In the genomic region with DNA sequence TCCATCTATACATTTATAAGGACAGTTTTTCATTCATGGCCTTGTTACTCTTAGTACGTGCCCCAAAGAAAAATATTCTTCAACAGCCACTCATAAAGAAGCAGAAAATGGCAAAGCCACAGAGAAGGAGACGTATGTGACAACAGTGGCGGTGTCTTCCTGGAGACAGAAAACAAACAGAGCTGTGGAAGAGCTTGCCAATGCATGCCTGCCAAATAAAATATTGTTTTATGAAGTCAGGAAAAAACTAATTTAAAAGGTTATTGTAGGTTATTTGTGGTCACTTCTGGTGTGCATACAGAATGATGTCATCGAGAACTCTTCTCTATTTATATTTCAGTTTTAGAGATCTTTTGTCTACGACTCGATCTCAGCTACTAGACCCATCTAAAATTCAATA, we compare ENCODE assay signal across 19 mouse cellular contexts.
A peak's percentile ranks its signal among the peaks of the same experiment; 100 is the strongest.
DNase-seq lines count a peak whose midpoint lies in the region; ATAC-seq and TF ChIP-seq lines count a peak whose summit lies in the region.
"Had no signal": no experiment of that assay in that cellular context is flagged by ENCODE, and none has a peak within 500 bp of the region (broad histone marks: within the 10 kb centered on the region; RNA-seq: fewer than 3 reads in every experiment).

No protein-coding gene starts in this region.

- peak; percentile 84 for DNase-seq in heart, adult 8-10 months (ENCODE audit: low spot score)
- no peak for DNase-seq in heart, embryonic 10.5 days (ENCODE audit: low spot score)
- no peak for DNase-seq in lung, adult 2 months
- DNase-seq in heart, postnatal 0 days (ENCODE audit: low spot score) = peak; percentile 53
- no peak for DNase-seq in embryo, embryonic 11 days
- DNase-seq in right cerebral cortex, postnatal 10 days (ENCODE audit: low spot score in 2 of 2) = no peak
- DNase-seq: adrenal gland, postnatal 10 days; cerebellum, adult 9-11 months; layer of hippocampus, adult 9-11 months had no signal

- H3K4me3 ChIP-seq in heart, embryonic 10.5 days = no peak overlapping the region
- no peak overlapping the region for H3K4me3 ChIP-seq in lung, embryonic 15.5 days
- H3K4me3 ChIP-seq in lung, adult 2 months (replicated peaks; ENCODE audit: extremely low read depth, low read depth, low read length) = no peak overlapping the region
- no peak overlapping the region for H3K4me3 ChIP-seq in heart, postnatal 0 days (ENCODE audit: low read depth, low read length)
- H3K4me3 ChIP-seq in myocyte = no peak overlapping the region
- H3K4me3 ChIP-seq: erythroblast, embryonic 14.5 days; forebrain, embryonic 15.5 days; liver, embryonic 12.5 days; megakaryocyte, embryonic 14.5 days; neural tube, embryonic 13.5 days had no signal

- no peak overlapping the region for H3K27ac ChIP-seq in heart, embryonic 10.5 days
- H3K27ac ChIP-seq in lung, embryonic 15.5 days = peak overlapping the region; percentile 67
- peak overlapping the region; percentile 61 for H3K27ac ChIP-seq in heart, postnatal 0 days (ENCODE audit: low read depth)
- H3K27ac ChIP-seq: forebrain, embryonic 15.5 days; kidney, postnatal 0 days; liver, embryonic 12.5 days; neural tube, embryonic 13.5 days had no signal

- ATAC-seq in lung, embryonic 15.5 days (ENCODE audit: borderline replicate concordance, extremely low read depth, low FRiP score, low TSS enrichment) = peak; percentile 44; the same call in 1 of the 2 replicates
- ATAC-seq in heart, postnatal 0 days (ENCODE audit: insufficient read depth, low read depth) = 0 out of 2 replicates have a peak, but pooled peaks have one; percentile 53
- ATAC-seq: forebrain, embryonic 15.5 days; inflammation-experienced regulatory T-cells, adult 6 months; liver, embryonic 12.5 days had no signal

- H3K36me3 ChIP-seq in heart, embryonic 10.5 days = no peaks in the 10 kb centered on the region
- H3K36me3 ChIP-seq in lung, embryonic 15.5 days = no peaks in the 10 kb centered on the region
- no peaks in the 10 kb centered on the region for H3K36me3 ChIP-seq in heart, postnatal 0 days (replicated peaks; ENCODE audit: control insufficient read depth, insufficient read depth, low read length)
- no peaks in the 10 kb centered on the region for H3K36me3 ChIP-seq in myocyte (ENCODE audit: control insufficient read depth, insufficient read depth)
- H3K36me3 ChIP-seq: forebrain, embryonic 15.5 days; G1E; liver, embryonic 12.5 days; neural tube, embryonic 13.5 days had no signal

- no peaks in the 10 kb centered on the region for H3K9me3 ChIP-seq in heart, embryonic 10.5 days
- no peaks in the 10 kb centered on the region for H3K9me3 ChIP-seq in lung, embryonic 15.5 days
- no peaks in the 10 kb centered on the region for H3K9me3 ChIP-seq in heart, postnatal 0 days (replicated peaks; ENCODE audit: control insufficient read depth, low read length)
- H3K9me3 ChIP-seq: forebrain, embryonic 15.5 days; G1E; liver, embryonic 12.5 days; megakaryocyte, embryonic 14.5 days; neural tube, embryonic 13.5 days had no signal

- no peak for TF ChIP-seq POLR2A in lung, adult 2 months (IDR thresholded peaks at IDR 0.05; ENCODE audit: borderline replicate concordance, extremely low read depth, low read depth, low read length)
- no peak for TF ChIP-seq POLR2A in myocyte (IDR thresholded peaks at IDR 0.05; ENCODE audit: insufficient read length, low read depth)

- H3K79me2 ChIP-seq in myocyte (ENCODE audit: control insufficient read depth, insufficient read depth) = no peaks in the 10 kb centered on the region

- WGBS in heart, embryonic 10.5 days = 84% methylated on average over 6 of the region's 6 CpGs
- 33% methylated on average over 6 of the region's 6 CpGs for WGBS in lung, embryonic 15.5 days
- WGBS in lung, adult 2 months = 23% methylated on average over 6 of the region's 6 CpGs
- 49% methylated on average over 6 of the region's 6 CpGs for WGBS in heart, postnatal 0 days

- H3K4me2 ChIP-seq in lung, embryonic 15.5 days = no peak overlapping the region
- H3K4me2 ChIP-seq in heart, postnatal 0 days (ENCODE audit: low read depth, low read length) = peak overlapping the region; percentile 7
- peak overlapping the region; percentile 82 for H3K4me2 ChIP-seq in myocyte (ENCODE audit: low read depth)
- H3K4me2 ChIP-seq: forebrain, embryonic 15.5 days; liver, embryonic 12.5 days; neural tube, embryonic 13.5 days had no signal

- H3K27me3 ChIP-seq in heart, embryonic 10.5 days (ENCODE audit: insufficient read depth, poor library complexity, severe bottlenecking) = no peaks in the 10 kb centered on the region
- no peaks in the 10 kb centered on the region for H3K27me3 ChIP-seq in lung, embryonic 15.5 days
- no peaks in the 10 kb centered on the region for H3K27me3 ChIP-seq in heart, postnatal 0 days (ENCODE audit: control insufficient read depth, insufficient read depth, low read length)
- no peaks in the 10 kb centered on the region for H3K27me3 ChIP-seq in myocyte (ENCODE audit: control insufficient read depth, insufficient read depth, insufficient read length)
- H3K27me3 ChIP-seq: forebrain, embryonic 15.5 days; liver, embryonic 12.5 days; megakaryocyte, embryonic 14.5 days; neural tube, embryonic 13.5 days had no signal

- TF ChIP-seq EP300 in heart, postnatal 0 days (IDR thresholded peaks at IDR 0.05; ENCODE audit: low read depth) = no peak

- TF ChIP-seq CTCF in lung, adult 2 months (IDR thresholded peaks at IDR 0.05; ENCODE audit: insufficient read depth, low read length) = no peak
- TF ChIP-seq CTCF in heart, postnatal 0 days (IDR thresholded peaks at IDR 0.05; ENCODE audit: low read depth) = no peak

- no peak overlapping the region for H3ac ChIP-seq in myocyte (ENCODE audit: control insufficient read depth, insufficient read length)

- no peaks in the 10 kb centered on the region for H3K4me1 ChIP-seq in heart, embryonic 10.5 days
- H3K4me1 ChIP-seq in lung, embryonic 15.5 days = peaks cover 16% of the 10 kb centered on the region; the same call in 1 of the 2 replicates
- peaks cover 6% of the 10 kb centered on the region for H3K4me1 ChIP-seq in lung, adult 2 months (ENCODE audit: control insufficient read depth, insufficient read depth, low read length)
- peaks cover 5% of the 10 kb centered on the region; the same call in 1 of the 2 replicates for H3K4me1 ChIP-seq in heart, postnatal 0 days (ENCODE audit: control insufficient read depth, insufficient read depth)
- H3K4me1 ChIP-seq: liver, embryonic 12.5 days; megakaryocyte, embryonic 14.5 days had no signal

- H3K9ac ChIP-seq in lung, embryonic 15.5 days = no peak overlapping the region
- H3K9ac ChIP-seq in heart, postnatal 0 days (replicated peaks; ENCODE audit: low read depth, low read length) = no peak overlapping the region
- H3K9ac ChIP-seq: forebrain, embryonic 15.5 days; liver, embryonic 12.5 days; neural tube, embryonic 13.5 days had no signal

TF ChIP-seq in myocyte, 11 proteins besides CTCF, POLR2A, EP300 and RAD21:
- TF ChIP-seq E2F4 (IDR thresholded peaks at IDR 0.05; ENCODE audit: insufficient read depth) (no peak), USF1 (IDR thresholded peaks at IDR 0.05; ENCODE audit: low read depth) (no peak), POLR2AphosphoS2 (IDR thresholded peaks at IDR 0.05; ENCODE audit: insufficient read length, low read depth) (no peak)

Comparison
In these comparisons a context has a peak if more than half of its experiments do, and no peak if none do; other contexts are left out.
1. DNase-seq: peak in heart, adult 8-10 months (single experiment) and heart, postnatal 0 days (single experiment); none in heart, embryonic 10.5 days (single experiment), lung, adult 2 months (single experiment), embryo, embryonic 11 days (single experiment) and right cerebral cortex, postnatal 10 days (0 of 2).